Mouse (Mus musculus) retina, postnatal 7 days (tissue): ENCODE data around the gene Cldn19.

ENCODE experiments used
- DNase-seq: peaks from one replicate; pipeline ENCODE4 v3.0.0-alpha.2; 2012; ENCODE audit warnings: low read depth, low spot score

The Cldn19 gene

DNA sequence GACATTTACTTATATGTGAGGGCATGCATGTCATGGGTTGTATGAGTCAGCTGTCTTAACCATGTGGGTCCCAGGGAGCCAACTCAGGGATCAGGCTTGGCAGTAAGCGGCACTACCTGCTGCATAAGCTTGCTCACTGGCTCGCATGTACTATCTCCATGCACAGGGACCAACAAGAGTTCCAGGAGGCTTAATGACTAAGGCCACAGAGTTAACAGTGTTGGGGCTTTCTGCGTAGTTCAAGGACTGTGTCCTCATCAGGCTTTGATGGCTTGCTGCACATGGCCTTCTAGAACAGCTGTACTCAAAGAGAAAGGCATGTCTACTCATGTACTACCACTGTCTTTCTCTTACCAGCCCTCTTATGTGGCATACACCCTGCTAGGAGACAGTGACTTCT, 45.5 kb downstream of the Cldn19 start:
- DNase-seq = no peak

DNA sequence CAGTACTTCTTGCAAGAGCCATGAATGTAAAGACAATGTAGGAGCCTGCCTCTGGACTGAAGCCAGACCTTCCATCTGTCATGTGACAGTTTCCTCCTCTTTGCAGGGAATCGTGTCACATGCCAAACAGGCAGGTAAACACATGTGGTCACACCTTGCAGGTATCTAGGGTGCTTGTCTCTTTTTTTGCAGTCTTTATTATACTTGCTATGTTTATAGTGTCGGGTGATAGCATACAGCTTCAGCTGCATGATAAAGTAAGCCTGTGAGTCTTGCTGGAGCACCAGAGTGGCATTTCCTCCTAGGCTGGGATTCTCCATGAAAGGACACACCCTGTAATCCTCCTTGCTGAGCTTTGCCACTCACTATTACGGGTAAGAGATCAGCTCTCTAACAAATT, 46.6 kb downstream of the Cldn19 start:
- DNase-seq = no peak

DNA sequence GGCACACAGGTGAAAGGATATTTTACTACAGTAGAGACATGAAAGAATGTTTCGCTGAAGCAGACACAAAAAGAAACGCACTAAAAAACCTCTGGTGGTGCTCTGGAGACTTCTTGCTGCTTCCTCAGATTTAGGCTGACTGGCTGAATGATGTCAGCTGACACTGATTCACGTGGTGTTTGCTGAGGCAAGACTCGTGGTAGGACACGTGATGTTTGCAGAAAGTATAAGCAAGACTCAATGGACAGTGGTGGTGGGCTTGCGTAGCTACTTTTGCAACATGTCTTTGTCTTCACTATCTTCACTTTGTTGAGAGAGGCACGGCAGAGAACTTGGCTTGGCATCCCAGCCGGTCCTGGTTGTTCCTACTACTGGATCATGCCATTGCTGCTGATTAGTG, 48.1 kb downstream of the Cldn19 start:
- DNase-seq = no peak

DNA sequence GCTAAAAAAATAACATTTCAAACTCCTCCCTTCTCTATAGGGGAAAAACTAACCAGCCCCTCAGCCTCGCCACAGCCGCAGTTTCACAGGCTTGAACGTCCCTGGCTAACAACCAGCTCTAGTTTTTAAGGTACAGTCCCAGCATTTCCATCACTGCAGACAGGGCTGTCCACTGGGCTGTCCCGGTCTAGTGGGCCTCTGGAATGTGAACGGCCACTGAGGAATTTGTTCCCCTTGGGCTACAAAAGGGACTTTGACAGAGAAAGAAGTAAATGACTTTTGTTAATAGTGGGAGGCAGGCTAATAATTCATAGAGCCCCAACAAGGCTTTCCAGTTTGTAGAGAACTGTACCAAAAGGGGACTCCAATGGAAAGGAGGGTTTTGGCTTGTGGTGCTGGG, 50.2 kb downstream of the Cldn19 start:
- DNase-seq = no peak
